Mouse (Mus musculus) stomach, postnatal 0 days (tissue): ENCODE measurements around the gene Nkrf. TPM values are rescaled to one million over a fixed set of nuclear protein-coding genes. Genes with fewer than 3 reads are reported as not detected.

Experiments
- ATAC-seq: fragments of 200-750 bp; cut with Nextera tagmentation; 2 replicates; pipeline ENCODE4 v1.8.0; 2017; ENCODE audit not compliant: low FRiP score, low TSS enrichment
- DNase-seq: peaks from one replicate; pipeline ENCODE4 v3.0.0-alpha.2; 2016; ENCODE audit warnings: low spot score
- H3K27ac ChIP-seq: fragments of 300-500 bp; sonication (generic); replicated peaks from 2 replicates; pipeline ENCODE4 v1.5.1; 2014; ENCODE audit warnings: mild to moderate bottlenecking, control low read depth
- H3K27me3 ChIP-seq: fragments of 300-500 bp; sonication (generic); 2 replicates; pipeline ENCODE4 v1.6.1; 2014; ENCODE audit warnings: low read length; ENCODE audit not compliant: control insufficient read depth, insufficient read depth
- H3K36me3 ChIP-seq: fragments of 300-500 bp; sonication (generic); 2 replicates; pipeline ENCODE4 v1.6.1; 2014; ENCODE audit warnings: low read length, mixed read lengths; ENCODE audit not compliant: control insufficient read depth, insufficient read depth
- H3K4me1 ChIP-seq: fragments of 300-500 bp; sonication (generic); replicated peaks from 2 replicates; pipeline ENCODE4 v1.6.1; 2014; ENCODE audit warnings: antibody characterized with exemption; ENCODE audit not compliant: control insufficient read depth, insufficient read depth
- H3K4me2 ChIP-seq: fragments of 300-500 bp; sonication (generic); replicated peaks from 2 replicates; pipeline ENCODE4 v1.6.1; 2014; ENCODE audit warnings: low read depth, mild to moderate bottlenecking, control low read depth, moderate library complexity
- H3K4me3 ChIP-seq: fragments of 300-500 bp; sonication (generic); 2 replicates; pipeline ENCODE4 v1.5.1; 2014; ENCODE audit warnings: low read depth, low read length, control low read depth
- H3K9ac ChIP-seq: fragments of 300-500 bp; sonication (generic); 2 replicates; pipeline ENCODE4 v1.6.1; 2014; ENCODE audit warnings: mild to moderate bottlenecking, low read length, control low read depth, mixed read lengths
- H3K9me3 ChIP-seq: fragments of 300-500 bp; sonication (generic); 2 replicates; pipeline ENCODE4 v1.6.1; 2016; ENCODE audit warnings: low read length; ENCODE audit not compliant: control insufficient read depth
- CTCF ChIP-seq: IDR thresholded peaks from 2 replicates; pipeline ENCODE4 v1.5.1; 2016; ENCODE audit warnings: antibody characterized with exemption, low read depth, mild to moderate bottlenecking, moderate library complexity
- EP300 ChIP-seq: optimal IDR thresholded peaks from 2 replicates; pipeline ENCODE3; 2016; ENCODE audit warnings: antibody characterized with exemption
- WGBS: fragments of 180-500 bp; shearing (Covaris S2); extraction: QIAGEN DNeasy Blood & Tissue Kit; methylation state at CpG from one replicate; pipeline ENCODE4 v1.1.7; 2014; 5-methylcytosine and 5-hydroxymethylcytosine counted together
- polyA plus RNA-seq: library from polyadenylated mRNA; unstranded; fragments of >200 nt; fragmentation: Nextera tagmentation; extraction: Ambion mirVana; gene quantifications from 2 replicates; pipeline ENCODE4 v1.2.1, GENCODE M21; 2015

Nkrf gene
- polyA plus RNA-seq, 1 experiment from 2014 or later = 0.79 TPM

DNA sequence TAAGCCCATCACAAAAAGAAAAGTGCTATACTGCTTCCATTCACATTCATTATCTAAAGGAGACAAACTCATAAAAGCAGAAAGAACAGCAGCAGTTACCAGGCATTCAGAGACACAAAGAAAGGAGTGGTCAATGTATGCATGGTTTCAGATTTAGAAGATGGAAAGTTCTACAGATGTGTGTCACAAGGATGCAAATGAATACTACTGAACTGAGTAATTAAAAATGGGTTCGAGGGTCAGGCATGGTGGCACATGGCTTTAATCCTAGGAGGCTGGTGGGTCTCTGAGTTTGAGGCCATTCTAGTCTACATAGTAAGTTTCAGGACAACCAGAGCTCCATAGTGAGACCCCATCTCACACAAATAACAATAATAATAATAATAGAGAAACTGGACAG lies 55.5 kb downstream of the Nkrf start:
- Histone ChIP-seq H3K4me3 (no peak overlapping the region), H3K9ac (no peak overlapping the region), H3K4me2 (no peak overlapping the region), H3K27ac (no peak overlapping the region), H3K4me1 (no peaks in the 10 kb centered on the region), H3K36me3 (no peaks in the 10 kb centered on the region), H3K9me3 (no peaks in the 10 kb centered on the region), H3K27me3 (no peaks in the 10 kb centered on the region)
- no peak for ATAC-seq
- WGBS = 89% methylated on average over 1 of the region's 1 CpGs
- no peak for TF ChIP-seq EP300
- DNase-seq = no peak

DNA sequence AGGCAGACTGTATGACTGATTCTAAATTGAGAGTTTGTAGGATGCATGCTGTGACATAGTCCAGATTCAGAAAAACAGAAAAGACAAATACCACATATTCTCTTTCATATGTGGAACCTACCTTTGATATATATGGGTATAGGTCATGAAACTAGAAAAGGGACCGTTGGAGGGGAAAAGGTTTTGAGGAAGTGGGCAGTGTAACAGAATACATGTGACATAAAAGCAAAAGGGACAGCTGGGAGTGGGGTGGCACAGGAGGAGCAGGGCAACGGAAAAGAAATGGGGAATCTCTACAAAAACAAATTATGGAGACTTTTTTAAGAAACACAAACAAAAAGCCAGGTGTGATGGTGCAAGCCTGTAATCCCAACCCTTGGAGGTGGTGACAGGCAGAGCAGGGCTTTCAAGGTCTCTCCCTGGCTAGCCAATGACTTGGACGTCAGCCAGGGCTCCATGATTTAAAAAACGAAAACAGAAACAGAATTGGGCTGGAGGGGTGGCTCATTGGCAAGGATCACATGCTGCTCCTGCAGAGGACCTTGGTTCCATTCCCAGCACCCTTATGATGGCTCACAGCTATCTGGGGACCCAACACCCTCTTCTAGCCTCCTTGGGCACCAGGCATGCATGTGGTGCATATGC lies 59.2 kb downstream of the Nkrf start:
- Histone ChIP-seq H3K36me3 (no peaks in the 10 kb centered on the region), H3K9me3 (no peaks in the 10 kb centered on the region), H3K4me3 (no peak overlapping the region), H3K4me2 (no peak overlapping the region), H3K9ac (no peak overlapping the region), H3K27ac (no peak overlapping the region), H3K4me1 (no peaks in the 10 kb centered on the region), H3K27me3 (no peaks in the 10 kb centered on the region)
- no peak for DNase-seq
- ATAC-seq = no peak
- no peak for TF ChIP-seq CTCF
- TF ChIP-seq EP300 = no peak
- WGBS = 68% methylated on average over 4 of the region's 4 CpGs

- Histone ChIP-seq H3K9ac (no peak overlapping the region), H3K27ac (no peak overlapping the region), H3K9me3 (no peaks in the 10 kb centered on the region), H3K36me3 (no peaks in the 10 kb centered on the region), H3K27me3 (no peaks in the 10 kb centered on the region), H3K4me3 (no peak overlapping the region), H3K4me1 (no peaks in the 10 kb centered on the region), H3K4me2 (no peak overlapping the region)
- WGBS = 80% methylated on average over 6 of the region's 6 CpGs
- ATAC-seq (no peak), DNase-seq (no peak)
- TF ChIP-seq CTCF = no peak
- TF ChIP-seq EP300 = no peak
Measured at GRCm38 (mm10) chrX:36841698-36842097, 61.0 kb downstream of the Nkrf start.

DNA sequence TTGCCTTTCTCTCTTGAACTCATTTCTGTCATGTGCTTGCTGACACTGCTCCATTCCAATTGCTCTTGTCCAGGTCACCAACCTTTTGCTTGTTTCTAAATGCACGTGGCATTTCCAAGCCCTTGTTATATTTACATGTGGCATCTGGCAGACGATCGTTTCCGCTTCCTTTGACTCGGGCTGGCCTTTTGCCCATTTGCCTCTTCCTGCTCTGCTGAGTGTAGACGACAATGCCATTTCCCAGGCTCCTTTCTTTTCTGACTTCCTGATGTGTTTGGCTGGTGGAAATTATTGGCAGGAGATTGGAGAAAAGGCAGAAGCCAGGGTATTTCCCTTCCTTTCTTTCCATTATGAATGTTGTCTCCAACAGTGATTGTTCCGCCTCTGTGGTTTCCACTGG lies 63.3 kb downstream of the Nkrf start:
- DNase-seq = no peak
- TF ChIP-seq CTCF (no peak), EP300 (no peak)
- Histone ChIP-seq H3K27ac (no peak overlapping the region), H3K9me3 (no peaks in the 10 kb centered on the region), H3K9ac (no peak overlapping the region), H3K4me2 (no peak overlapping the region), H3K36me3 (no peaks in the 10 kb centered on the region), H3K4me1 (no peaks in the 10 kb centered on the region), H3K27me3 (no peaks in the 10 kb centered on the region), H3K4me3 (no peak overlapping the region)
- WGBS = 67% methylated on average over 7 of the region's 7 CpGs
- no peak for ATAC-seq

Other genes with a start within 250 kb of the Nkrf start
- 1.4 and 1.6 TPM in 2 replicates for gene Slc25a43, start 159.2 kb downstream of the Nkrf start, polyA plus RNA-seq
- gene Slc25a5, start 107.2 kb downstream of the Nkrf start, polyA plus RNA-seq = 1,050 and 1,122 TPM in 2 replicates
- gene Ube2a, start 29.0 kb downstream of the Nkrf start, polyA plus RNA-seq = 128 and 139 TPM in 2 replicates
- 14.6 and 15.1 TPM in 2 replicates for gene C330007P06Rik, start 28.8 kb downstream of the Nkrf start, polyA plus RNA-seq
- 7.7 and 8.1 TPM in 2 replicates for gene Sept6, start 88.9 kb upstream of the Nkrf start, polyA plus RNA-seq
- gene Sowahd, start 145.9 kb upstream of the Nkrf start, polyA plus RNA-seq = 0.16 and 0.21 TPM in 2 replicates
- 654 and 734 TPM in 2 replicates for gene Rpl39, start 182.5 kb upstream of the Nkrf start, polyA plus RNA-seq
- 9.1 and 9.2 TPM in 2 replicates for gene Upf3b, start 207.4 kb upstream of the Nkrf start, polyA plus RNA-seq
- 6.9 and 7.5 TPM in 2 replicates for gene Nkap, start 223.9 kb upstream of the Nkrf start, polyA plus RNA-seq